Mouse (Mus musculus): Measurements from ENCODE around the gene Psma6. TPM values are rescaled to one million over a fixed set of nuclear protein-coding genes. Genes with fewer than 3 reads are reported as not detected.

Psma6 gene
- total and polyA plus RNA-seq, 3 experiments: 255 to 309 TPM; not detected in 1

DNA sequence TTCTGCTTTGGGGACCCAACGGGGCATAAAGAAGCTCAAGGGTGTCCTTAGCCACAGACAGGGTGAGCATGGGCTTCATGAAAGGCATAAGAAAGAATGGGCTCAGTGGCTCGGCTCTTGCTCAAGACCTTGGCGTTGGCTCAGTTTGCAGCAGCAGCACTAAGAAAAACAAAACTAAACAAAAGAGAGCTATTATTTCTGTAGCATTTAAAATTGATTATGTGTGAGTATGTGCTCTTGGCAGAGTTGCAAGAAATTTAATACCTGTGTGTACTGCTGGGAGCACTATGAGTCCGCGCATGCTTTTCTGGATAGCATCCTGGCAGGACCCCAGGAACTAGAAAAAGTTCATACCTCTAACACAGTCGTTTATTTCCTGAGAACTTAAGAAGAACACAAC lies 77.7 kb downstream of the Psma6 start:
- Histone ChIP-seq H3K27ac (ENCODE audit: control insufficient read depth, low read depth, low read length) (no peak overlapping the region), H3K9ac (ENCODE audit: control insufficient read depth, low read depth, low read length, poor library complexity, severe bottlenecking) (no peak overlapping the region), H3K27me3 (ENCODE audit: control insufficient read depth in 1 of 2, insufficient read depth in 2 of 2, low read length in 2 of 2) (peaks cover 7 to 12% of the 10 kb centered on the region in 2 experiments), H3K79me2 (ENCODE audit: control insufficient read depth, insufficient read depth, low read length, poor library complexity) (no peaks in the 10 kb centered on the region), H3K36me3 (ENCODE audit: control insufficient read depth in 1 of 2, insufficient read depth in 2 of 2, low read length in 2 of 2) (no peaks in the 10 kb centered on the region), H3K4me1 (ENCODE audit: control insufficient read depth in 1 of 2, insufficient read depth in 2 of 2, low read length in 2 of 2) (peaks cover 5 to 10% of the 10 kb centered on the region in 2 experiments), H3K4me3 (ENCODE audit: control insufficient read depth in 1 of 2, insufficient read depth in 1 of 2, low read depth in 2 of 2, low read length in 2 of 2) (no peak overlapping the region), H3K9me3 (replicated peaks; ENCODE audit: insufficient read depth, low read length) (no peaks in the 10 kb centered on the region)
- DNase-seq (ENCODE audit: low read depth, low spot score): no peak
- TF ChIP-seq TCF12 (IDR thresholded peaks at IDR 0.05; ENCODE audit: low read depth, low read length) (no peak), RAD21 (IDR thresholded peaks at IDR 0.05; ENCODE audit: low read depth, low read length) (no peak), CTCF (IDR thresholded peaks at IDR 0.05 in 2 of 3, conservative IDR thresholded peaks at IDR 0.05 in 1 of 3; ENCODE audit: control insufficient read depth in 1 of 3, insufficient read depth in 1 of 3, low read depth in 2 of 3, low read length in 3 of 3, poor library complexity in 1 of 3, severe bottlenecking in 1 of 3) (no peak), NELFE (IDR thresholded peaks at IDR 0.05; ENCODE audit: low read depth, low read length) (no peak), TBP (IDR thresholded peaks at IDR 0.05; ENCODE audit: low read depth, low read length) (no peak), EP300 (IDR thresholded peaks at IDR 0.05; ENCODE audit: low read depth in 1 of 2, low read length in 2 of 2) (no peak), CHD1 (IDR thresholded peaks at IDR 0.05; ENCODE audit: low read depth, low read length) (no peak), JUND (IDR thresholded peaks at IDR 0.05; ENCODE audit: low read depth, low read length) (no peak)

DNA sequence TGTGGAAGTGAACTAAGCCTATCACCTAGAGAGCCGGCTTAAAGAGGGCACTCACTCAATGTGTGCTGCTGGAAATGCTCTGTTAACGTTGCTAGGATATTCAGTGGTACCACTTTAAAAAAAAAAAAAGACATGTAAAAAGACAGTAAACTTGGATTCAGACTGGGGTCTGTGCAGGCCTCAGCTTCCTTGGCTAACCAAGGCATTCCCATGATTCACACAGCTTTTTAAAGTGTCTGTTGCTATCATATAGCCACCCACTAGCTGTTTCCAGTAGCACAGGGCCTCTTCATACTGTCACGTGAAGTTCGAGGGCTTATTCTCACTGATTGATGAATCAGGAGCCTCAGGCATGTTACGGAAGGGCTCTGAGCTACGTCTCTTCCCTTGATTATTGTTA lies 78.4 kb downstream of the Psma6 start:
- H3K4me1 ChIP-seq (ENCODE audit: control insufficient read depth in 1 of 2, insufficient read depth in 2 of 2, low read length in 2 of 2): peaks cover 5 to 10% of the 10 kb centered on the region in 2 experiments
- H3K27me3 ChIP-seq (ENCODE audit: control insufficient read depth in 1 of 2, insufficient read depth in 2 of 2, low read length in 2 of 2): peaks cover 7 to 9% of the 10 kb centered on the region in 2 experiments; a peak in 3 of 4 replicates
- no peaks in the 10 kb centered on the region for H3K36me3 ChIP-seq (ENCODE audit: control insufficient read depth in 1 of 2, insufficient read depth in 2 of 2, low read length in 2 of 2)
- DNase-seq (ENCODE audit: low read depth, low spot score): no peak
- no peaks in the 10 kb centered on the region for H3K79me2 ChIP-seq (ENCODE audit: control insufficient read depth, insufficient read depth, low read length, poor library complexity)
- TF ChIP-seq NRF1 (IDR thresholded peaks at IDR 0.05; ENCODE audit: insufficient read depth, low read depth, low read length, poor library complexity, severe bottlenecking) (no peak), RCOR1 (IDR thresholded peaks at IDR 0.05; ENCODE audit: low read depth, low read length) (no peak), ETS1 (IDR thresholded peaks at IDR 0.05; ENCODE audit: low read depth, low read length) (no peak), MYC (IDR thresholded peaks at IDR 0.05; ENCODE audit: low read depth, low read length) (no peak), MXI1 (IDR thresholded peaks at IDR 0.05; ENCODE audit: low read depth, low read length) (no peak), NELFE (IDR thresholded peaks at IDR 0.05; ENCODE audit: low read depth, low read length) (no peak), SMC3 (IDR thresholded peaks at IDR 0.05; ENCODE audit: low read depth, low read length) (no peak), ZC3H11A (IDR thresholded peaks at IDR 0.05; ENCODE audit: low read depth, low read length) (no peak), CTCF (IDR thresholded peaks at IDR 0.05 in 2 of 3, conservative IDR thresholded peaks at IDR 0.05 in 1 of 3; ENCODE audit: control insufficient read depth in 1 of 3, insufficient read depth in 1 of 3, low read depth in 2 of 3, low read length in 3 of 3, poor library complexity in 1 of 3, severe bottlenecking in 1 of 3) (no peak), GABPA (IDR thresholded peaks at IDR 0.05; ENCODE audit: low read depth, low read length) (no peak), BHLHE40 (IDR thresholded peaks at IDR 0.05; ENCODE audit: borderline replicate concordance, low read depth, low read length) (no peak), MAFK (IDR thresholded peaks at IDR 0.05; ENCODE audit: borderline replicate concordance, low read depth, low read length) (no peak), RAD21 (IDR thresholded peaks at IDR 0.05; ENCODE audit: low read depth, low read length) (no peak), KAT2A (conservative IDR thresholded peaks at IDR 0.05; ENCODE audit: low read depth, low read length) (no peak), GATA1 (IDR thresholded peaks at IDR 0.05; ENCODE audit: low read depth, low read length) (no peak)
- no peak overlapping the region for H3K27ac ChIP-seq (ENCODE audit: control insufficient read depth, low read depth, low read length)
- no peak overlapping the region for H3K9ac ChIP-seq (ENCODE audit: control insufficient read depth, low read depth, low read length, poor library complexity, severe bottlenecking)
- no peaks in the 10 kb centered on the region for H3K9me3 ChIP-seq (replicated peaks; ENCODE audit: insufficient read depth, low read length)
- H3K4me3 ChIP-seq (ENCODE audit: control insufficient read depth in 1 of 2, insufficient read depth in 1 of 2, low read depth in 2 of 2, low read length in 2 of 2): no peak overlapping the region

All from MEL (cell line).